28 mouse cellular contexts compared by ENCODE assay signal in genomic region chr17:49684146-49684545, GRCm38 (mm10).
A peak's percentile ranks its signal among the peaks of the same experiment; 100 is the strongest.
DNase-seq lines count a peak whose midpoint lies in the region; ATAC-seq and TF ChIP-seq lines count a peak whose summit lies in the region.
"Had no signal": no experiment of that assay in that cellular context is flagged by ENCODE, and none has a peak within 500 bp of the region (broad histone marks: within the 10 kb centered on the region; RNA-seq: fewer than 3 reads in every experiment).

No protein-coding gene starts in this region.

- no peak overlapping the region for H3K9ac ChIP-seq in hindbrain, embryonic 16.5 days (ENCODE audit: low read depth, low read length)
- H3K9ac ChIP-seq in hindbrain, embryonic 13.5 days: no peak overlapping the region
- H3K9ac ChIP-seq in midbrain, postnatal 0 days (replicated peaks; ENCODE audit: low read length, poor library complexity, severe bottlenecking): no peak overlapping the region
- H3K9ac ChIP-seq in midbrain, embryonic 11.5 days (ENCODE audit: low read length): no peak overlapping the region
- H3K9ac ChIP-seq in embryonic facial prominence, embryonic 14.5 days (ENCODE audit: low read depth, low read length): no peak overlapping the region
- H3K9ac ChIP-seq: heart, embryonic 13.5 days; limb, embryonic 12.5 days; liver, postnatal 0 days; midbrain, embryonic 15.5 days; neural tube, embryonic 15.5 days had no signal

- H3K9me3 ChIP-seq in hindbrain, embryonic 16.5 days (ENCODE audit: control insufficient read depth, low read length): no peaks in the 10 kb centered on the region; the same call in 1 of the 2 replicates
- H3K9me3 ChIP-seq in hindbrain, embryonic 13.5 days: no peaks in the 10 kb centered on the region
- H3K9me3 ChIP-seq in midbrain, postnatal 0 days (ENCODE audit: low read length): no peaks in the 10 kb centered on the region
- H3K9me3 ChIP-seq in midbrain, embryonic 11.5 days (ENCODE audit: control insufficient read depth, low read length): no peaks in the 10 kb centered on the region
- H3K9me3 ChIP-seq in embryonic facial prominence, embryonic 14.5 days (ENCODE audit: control insufficient read depth, low read length): 0 out of 2 replicates have a peak, but pooled peaks cover 3% of the 10 kb centered on the region
- H3K9me3 ChIP-seq: forebrain, embryonic 10.5 days; heart, embryonic 13.5 days; limb, embryonic 12.5 days; midbrain, embryonic 15.5 days; neural tube, embryonic 15.5 days had no signal

- no peaks in the 10 kb centered on the region for H3K27me3 ChIP-seq in hindbrain, embryonic 16.5 days (replicated peaks; ENCODE audit: control insufficient read depth, insufficient read depth, low read length)
- H3K27me3 ChIP-seq in hindbrain, embryonic 13.5 days: no peaks in the 10 kb centered on the region
- no peaks in the 10 kb centered on the region for H3K27me3 ChIP-seq in midbrain, postnatal 0 days (ENCODE audit: insufficient read depth, low read length)
- H3K27me3 ChIP-seq in midbrain, embryonic 11.5 days (ENCODE audit: control insufficient read depth, insufficient read depth, low read length): no peaks in the 10 kb centered on the region
- H3K27me3 ChIP-seq in embryonic facial prominence, embryonic 14.5 days (replicated peaks; ENCODE audit: control insufficient read depth, insufficient read depth, low read length): no peaks in the 10 kb centered on the region
- H3K27me3 ChIP-seq: heart, embryonic 13.5 days; limb, embryonic 12.5 days; megakaryocyte, embryonic 14.5 days; midbrain, embryonic 15.5 days; neural tube, embryonic 15.5 days had no signal

- no peak overlapping the region for H3K4me2 ChIP-seq in hindbrain, embryonic 16.5 days (ENCODE audit: low read length)
- no peak overlapping the region for H3K4me2 ChIP-seq in hindbrain, embryonic 13.5 days
- no peak overlapping the region for H3K4me2 ChIP-seq in midbrain, postnatal 0 days (ENCODE audit: low read depth, low read length, poor library complexity, severe bottlenecking)
- no peak overlapping the region for H3K4me2 ChIP-seq in midbrain, embryonic 11.5 days
- no peak overlapping the region for H3K4me2 ChIP-seq in embryonic facial prominence, embryonic 14.5 days (ENCODE audit: low read depth, low read length)
- H3K4me2 ChIP-seq: heart, embryonic 13.5 days; limb, embryonic 12.5 days; liver, embryonic 11.5 days; midbrain, embryonic 15.5 days; neural tube, embryonic 15.5 days had no signal

- H3K36me3 ChIP-seq in hindbrain, embryonic 16.5 days (ENCODE audit: control insufficient read depth, insufficient read depth, low read length): no peaks in the 10 kb centered on the region
- no peaks in the 10 kb centered on the region for H3K36me3 ChIP-seq in hindbrain, embryonic 13.5 days
- H3K36me3 ChIP-seq in midbrain, postnatal 0 days (ENCODE audit: insufficient read depth, low read length): no peaks in the 10 kb centered on the region
- no peaks in the 10 kb centered on the region for H3K36me3 ChIP-seq in midbrain, embryonic 11.5 days (ENCODE audit: control insufficient read depth, insufficient read depth, low read length)
- H3K36me3 ChIP-seq in embryonic facial prominence, embryonic 14.5 days (ENCODE audit: control insufficient read depth, insufficient read depth, low read length): no peaks in the 10 kb centered on the region
- H3K36me3 ChIP-seq: forebrain, embryonic 10.5 days; limb, embryonic 12.5 days; midbrain, embryonic 15.5 days; neural tube, embryonic 15.5 days had no signal

- 29% methylated on average over 2 of the region's 2 CpGs for whole genome bisulfite sequencing in hindbrain, embryonic 16.5 days
- WGBS in hindbrain, embryonic 13.5 days: 21% methylated on average over 2 of the region's 2 CpGs
- WGBS in midbrain, postnatal 0 days: 20% methylated on average over 2 of the region's 2 CpGs
- 17% methylated on average over 2 of the region's 2 CpGs for WGBS in midbrain, embryonic 11.5 days
- 3% methylated on average over 2 of the region's 2 CpGs for WGBS in embryonic facial prominence, embryonic 14.5 days

- no peak overlapping the region for H3K27ac ChIP-seq in hindbrain, embryonic 16.5 days (ENCODE audit: low read depth, low read length)
- H3K27ac ChIP-seq in hindbrain, embryonic 13.5 days: no peak overlapping the region
- H3K27ac ChIP-seq in midbrain, postnatal 0 days (ENCODE audit: low read depth, low read length): no peak overlapping the region
- no peak overlapping the region for H3K27ac ChIP-seq in midbrain, embryonic 11.5 days (ENCODE audit: low read depth, low read length)
- no peak overlapping the region for H3K27ac ChIP-seq in embryonic facial prominence, embryonic 14.5 days (replicated peaks; ENCODE audit: low read depth, low read length)
- H3K27ac ChIP-seq: forebrain, embryonic 10.5 days; heart, adult 2 months; heart, embryonic 13.5 days; limb, embryonic 12.5 days; midbrain, embryonic 15.5 days; neural tube, embryonic 15.5 days; stomach, postnatal 0 days had no signal

- H3K4me3 ChIP-seq in hindbrain, embryonic 16.5 days (ENCODE audit: low read length): no peak overlapping the region
- no peak overlapping the region for H3K4me3 ChIP-seq in hindbrain, embryonic 13.5 days
- H3K4me3 ChIP-seq in midbrain, postnatal 0 days (ENCODE audit: low read depth, low read length): no peak overlapping the region
- no peak overlapping the region for H3K4me3 ChIP-seq in midbrain, embryonic 11.5 days (ENCODE audit: low read depth, low read length)
- no peak overlapping the region for H3K4me3 ChIP-seq in embryonic facial prominence, embryonic 14.5 days (ENCODE audit: low read depth, low read length)
- H3K4me3 ChIP-seq: forebrain, embryonic 10.5 days; heart, adult 2 months; heart, embryonic 13.5 days; limb, embryonic 12.5 days; megakaryocyte, embryonic 14.5 days; midbrain, embryonic 15.5 days; myocyte; neural tube, embryonic 15.5 days had no signal

- peak; percentile 65 for ATAC-seq in hindbrain, embryonic 16.5 days
- no peak for ATAC-seq in hindbrain, embryonic 13.5 days (ENCODE audit: low FRiP score)
- ATAC-seq in midbrain, postnatal 0 days (ENCODE audit: low FRiP score): no peak
- no peak for ATAC-seq in midbrain, embryonic 11.5 days (ENCODE audit: low FRiP score)
- ATAC-seq in embryonic facial prominence, embryonic 14.5 days (ENCODE audit: low read depth): no peak
- no peak for ATAC-seq in megakaryocyte, adult 5-6 weeks (ENCODE audit: poor library complexity, severe bottlenecking)
- ATAC-seq: forebrain, embryonic 16.5 days; liver, postnatal 0 days; midbrain, embryonic 15.5 days had no signal

- DNase-seq in midbrain, postnatal 0 days (ENCODE audit: low spot score): peak; percentile 51
- DNase-seq in midbrain, embryonic 11.5 days (ENCODE audit: low spot score, missing footprints): no peak
- peak; percentile 12 for DNase-seq in embryonic facial prominence, embryonic 14.5 days (ENCODE audit: low spot score)
- DNase-seq in neural tube, embryonic 10.5 days (ENCODE audit: extremely low spot score, low spot score): no peak
- DNase-seq: adrenal gland, postnatal 14 days; gastrocnemius, postnatal 36 days; heart, adult 2 months; heart, postnatal 14 days; kidney, adult 18-20 months; kidney, postnatal 14 days; liver, postnatal 0 days; lung, postnatal 14 days; right cerebral cortex, postnatal 14 days; thymus, adult 2 months; thymus, postnatal 4 days had no signal

- TF ChIP-seq CTCF in midbrain, postnatal 0 days (IDR thresholded peaks at IDR 0.05): no peak

- H3K4me1 ChIP-seq in hindbrain, embryonic 16.5 days (ENCODE audit: control insufficient read depth, insufficient read depth, low read depth, low read length): no peaks in the 10 kb centered on the region
- 0 out of 2 replicates have a peak, but pooled peaks cover 6% of the 10 kb centered on the region for H3K4me1 ChIP-seq in hindbrain, embryonic 13.5 days (replicated peaks)
- H3K4me1 ChIP-seq in midbrain, postnatal 0 days (ENCODE audit: insufficient read depth, low read length): no peaks in the 10 kb centered on the region
- H3K4me1 ChIP-seq in midbrain, embryonic 11.5 days (ENCODE audit: control insufficient read depth, insufficient read depth, low read length): no peaks in the 10 kb centered on the region
- H3K4me1 ChIP-seq in embryonic facial prominence, embryonic 14.5 days (ENCODE audit: control insufficient read depth, insufficient read depth, low read length): peaks cover 6% of the 10 kb centered on the region; the same call in 1 of the 2 replicates
- H3K4me1 ChIP-seq: megakaryocyte, embryonic 14.5 days; midbrain, embryonic 15.5 days; neural tube, embryonic 15.5 days had no signal

Comparison
In these comparisons a context has a peak if more than half of its experiments do, and no peak if none do; other contexts are left out.
1. DNase-seq: peak in midbrain, postnatal 0 days (single experiment) and embryonic facial prominence, embryonic 14.5 days (single experiment); none in midbrain, embryonic 11.5 days (single experiment) and neural tube, embryonic 10.5 days (single experiment).